Mouse (Mus musculus): ENCODE data around the gene Unc5cl. TPM values are rescaled to one million over a fixed set of nuclear protein-coding genes. Genes with fewer than 3 reads are reported as not detected.

Gene Unc5cl
- polyA plus RNA-seq, 1 experiment from 2014 or later: 0.15 TPM

- Histone ChIP-seq H3K4me3 (ENCODE audit: low read depth, low read length) (no peak overlapping the region), H3K4me2 (replicated peaks; ENCODE audit: low read depth, low read length) (no peak overlapping the region), H3K4me1 (replicated peaks; ENCODE audit: control insufficient read depth, insufficient read depth, low read length) (no peaks in the 10 kb centered on the region; the same call in 1 of the 2 replicates), H3K9me3 (ENCODE audit: control insufficient read depth, low read length) (no peaks in the 10 kb centered on the region), H3K9ac (ENCODE audit: low read depth, low read length) (no peak overlapping the region), H3K36me3 (ENCODE audit: control insufficient read depth, insufficient read depth, low read length) (no peaks in the 10 kb centered on the region), H3K27me3 (ENCODE audit: control insufficient read depth, insufficient read depth, low read length) (no peaks in the 10 kb centered on the region), H3K27ac (ENCODE audit: low read depth, low read length) (no peak overlapping the region)
- no peak for DNase-seq (ENCODE audit: low spot score)
- no peak for ATAC-seq (ENCODE audit: low FRiP score)
- 71% methylated on average over 11 of the region's 11 CpGs for WGBS
Observed at GRCm38 (mm10) chr17:48427852-48428530, 26.7 kb upstream of the Unc5cl start.

DNA sequence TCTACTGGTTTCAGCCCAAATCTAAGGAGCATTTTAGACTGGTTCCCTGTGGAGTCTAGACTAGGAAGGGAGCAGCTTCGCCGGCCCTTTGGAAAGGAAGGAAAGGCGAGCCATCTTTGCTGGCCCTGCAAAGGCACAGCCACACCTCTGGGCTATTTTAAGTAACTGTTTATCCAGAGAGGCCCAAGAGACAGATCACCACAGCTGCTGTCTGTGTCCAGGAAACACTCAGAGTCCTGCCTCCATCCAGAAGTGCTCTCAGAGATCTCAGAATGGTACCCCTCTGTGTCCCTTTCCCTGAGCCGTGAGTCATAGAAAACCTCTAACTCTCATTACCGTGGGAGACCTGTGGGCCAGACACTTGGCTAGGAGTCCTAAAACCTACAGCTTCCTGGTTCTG, 24.3 kb upstream of the Unc5cl start:
- H3K27ac ChIP-seq (ENCODE audit: low read depth, low read length): no peak overlapping the region
- DNase-seq (ENCODE audit: low spot score): no peak
- ATAC-seq (ENCODE audit: low FRiP score): no peak

GRCm38 (mm10) chr17:48431054-48431453, 23.6 kb upstream of the Unc5cl start:
- no peak overlapping the region for H3K27ac ChIP-seq (ENCODE audit: low read depth, low read length)
- WGBS: 69% methylated on average over 5 of the region's 5 CpGs
- H3K36me3 ChIP-seq (ENCODE audit: control insufficient read depth, insufficient read depth, low read length): no peaks in the 10 kb centered on the region
- ATAC-seq (ENCODE audit: low FRiP score) (no peak), DNase-seq (ENCODE audit: low spot score) (no peak)
- no peaks in the 10 kb centered on the region; the same call in 1 of the 2 replicates for H3K4me1 ChIP-seq (replicated peaks; ENCODE audit: control insufficient read depth, insufficient read depth, low read length)
- no peak overlapping the region for H3K4me3 ChIP-seq (ENCODE audit: low read depth, low read length)
- H3K9me3 ChIP-seq (ENCODE audit: control insufficient read depth, low read length): no peaks in the 10 kb centered on the region
- no peak overlapping the region for H3K4me2 ChIP-seq (replicated peaks; ENCODE audit: low read depth, low read length)
- no peak overlapping the region for H3K9ac ChIP-seq (ENCODE audit: low read depth, low read length)
- H3K27me3 ChIP-seq (ENCODE audit: control insufficient read depth, insufficient read depth, low read length): no peaks in the 10 kb centered on the region

More for the DNA sequence above, 24.3 kb upstream of the Unc5cl start:
- Histone ChIP-seq H3K4me2 (replicated peaks; ENCODE audit: low read depth, low read length) (no peak overlapping the region), H3K27me3 (ENCODE audit: control insufficient read depth, insufficient read depth, low read length) (no peaks in the 10 kb centered on the region), H3K9me3 (ENCODE audit: control insufficient read depth, low read length) (no peaks in the 10 kb centered on the region), H3K4me3 (ENCODE audit: low read depth, low read length) (no peak overlapping the region), H3K36me3 (ENCODE audit: control insufficient read depth, insufficient read depth, low read length) (no peaks in the 10 kb centered on the region), H3K4me1 (replicated peaks; ENCODE audit: control insufficient read depth, insufficient read depth, low read length) (no peaks in the 10 kb centered on the region; the same call in 1 of the 2 replicates), H3K9ac (ENCODE audit: low read depth, low read length) (no peak overlapping the region)
- WGBS: 73% methylated on average over 5 of the region's 5 CpGs

DNA sequence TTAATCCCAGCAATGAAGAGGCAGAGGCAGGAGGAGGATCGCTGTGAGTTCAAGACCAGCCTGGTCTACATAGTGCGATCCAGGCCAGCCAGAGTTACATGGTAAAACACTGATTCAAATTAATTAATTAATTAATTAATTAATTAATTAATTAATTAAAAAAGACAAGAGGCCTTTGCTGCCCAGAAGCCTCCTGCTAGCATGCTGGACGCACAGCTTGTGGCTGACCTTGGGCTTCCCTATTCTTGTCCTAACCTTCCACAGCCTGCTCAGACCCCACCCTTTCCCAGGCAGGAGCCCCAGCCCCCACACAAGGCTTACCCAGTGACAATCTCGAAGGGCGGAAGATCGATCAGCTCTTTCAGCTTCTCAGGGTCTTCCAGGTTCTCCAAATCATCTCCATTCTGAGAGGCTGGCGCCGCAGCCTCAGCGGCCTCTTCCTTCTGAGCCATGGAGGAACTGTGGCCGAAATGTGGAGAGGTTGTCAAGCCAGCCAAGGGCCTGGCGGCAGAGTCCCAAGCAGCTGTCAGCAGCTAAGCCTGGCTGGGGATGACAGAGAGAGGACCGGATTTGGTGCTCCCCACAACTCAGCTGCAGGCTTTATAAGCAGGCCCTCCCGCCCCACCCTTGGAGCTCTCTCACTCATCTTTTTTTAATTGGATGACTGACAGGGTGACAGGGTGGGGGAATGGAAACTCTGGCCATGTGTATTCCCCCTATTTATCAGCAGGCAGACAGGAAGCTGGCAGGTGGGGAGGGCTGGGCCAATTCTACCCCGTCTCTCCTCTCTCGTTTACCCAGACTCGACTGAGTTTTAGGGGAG, 22.3 kb upstream of the Unc5cl start, which contains the start of gene Apobec2:
Gene Apobec2 (minus strand): TSS at position 773 of the 823 bp plus-strand sequence.
- H3K27ac ChIP-seq (ENCODE audit: low read depth, low read length): no peak within 1 kb of the TSS
- ATAC-seq (ENCODE audit: low FRiP score): peak; percentile 27; the same call in 1 of the 2 replicates
- no peaks in the 10 kb centered on the region for H3K36me3 ChIP-seq (ENCODE audit: control insufficient read depth, insufficient read depth, low read length)
- no peak within 1 kb of the TSS for H3K9ac ChIP-seq (ENCODE audit: low read depth, low read length)
- no peak within 1 kb of the TSS for H3K4me2 ChIP-seq (replicated peaks; ENCODE audit: low read depth, low read length)
- H3K9me3 ChIP-seq (ENCODE audit: control insufficient read depth, low read length): no peaks in the 10 kb centered on the region
- H3K27me3 ChIP-seq (ENCODE audit: control insufficient read depth, insufficient read depth, low read length): no peaks in the 10 kb centered on the region
- no peak within 1 kb of the TSS for H3K4me3 ChIP-seq (ENCODE audit: low read depth, low read length)
- no peaks in the 10 kb centered on the region; the same call in 1 of the 2 replicates for H3K4me1 ChIP-seq (replicated peaks; ENCODE audit: control insufficient read depth, insufficient read depth, low read length)
- WGBS: 66% methylated on average over 16 of the region's 16 CpGs
- DNase-seq (ENCODE audit: low spot score): no peak

DNA sequence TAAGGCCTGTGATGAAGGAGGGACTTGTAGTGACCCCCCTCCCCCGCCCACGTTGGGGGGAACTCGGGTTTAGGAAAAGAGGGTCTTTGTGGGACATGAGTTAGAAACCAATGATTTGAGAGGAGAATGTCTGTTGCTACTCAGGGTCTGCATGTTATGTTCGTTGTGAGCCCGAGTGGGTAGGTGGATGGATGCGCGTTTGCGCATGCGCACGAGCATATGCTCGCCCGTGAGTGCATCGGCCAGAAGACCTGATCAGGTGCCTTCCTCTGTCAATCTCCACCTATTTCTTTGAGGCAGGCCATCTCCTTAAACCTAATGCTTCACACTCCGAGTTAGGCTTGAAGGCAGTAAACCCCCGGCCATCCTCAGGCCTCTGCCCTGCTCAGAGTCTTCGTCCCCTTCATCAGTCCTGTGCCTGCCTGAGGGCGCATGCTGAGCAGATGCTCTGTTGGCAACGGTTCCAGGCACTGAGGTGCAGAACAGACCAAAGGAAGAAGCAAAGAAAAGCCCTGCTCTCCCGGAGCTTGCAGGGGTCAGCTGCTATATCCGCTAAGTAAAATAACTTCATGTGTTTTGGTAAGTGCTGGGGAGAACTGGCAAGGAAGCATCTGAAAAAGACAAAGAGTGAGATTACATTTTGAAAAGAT, 21.6 kb upstream of the Unc5cl start:
- Histone ChIP-seq H3K4me1 (replicated peaks; ENCODE audit: control insufficient read depth, insufficient read depth, low read length) (no peaks in the 10 kb centered on the region; the same call in 1 of the 2 replicates), H3K4me2 (replicated peaks; ENCODE audit: low read depth, low read length) (no peak overlapping the region), H3K36me3 (ENCODE audit: control insufficient read depth, insufficient read depth, low read length) (no peaks in the 10 kb centered on the region), H3K27ac (ENCODE audit: low read depth, low read length) (no peak overlapping the region), H3K9me3 (ENCODE audit: control insufficient read depth, low read length) (no peaks in the 10 kb centered on the region), H3K4me3 (ENCODE audit: low read depth, low read length) (no peak overlapping the region), H3K9ac (ENCODE audit: low read depth, low read length) (no peak overlapping the region), H3K27me3 (ENCODE audit: control insufficient read depth, insufficient read depth, low read length) (no peaks in the 10 kb centered on the region)
- no peak for ATAC-seq (ENCODE audit: low FRiP score)
- 84% methylated on average over 20 of the region's 20 CpGs for WGBS
- no peak for DNase-seq (ENCODE audit: low spot score)

DNA sequence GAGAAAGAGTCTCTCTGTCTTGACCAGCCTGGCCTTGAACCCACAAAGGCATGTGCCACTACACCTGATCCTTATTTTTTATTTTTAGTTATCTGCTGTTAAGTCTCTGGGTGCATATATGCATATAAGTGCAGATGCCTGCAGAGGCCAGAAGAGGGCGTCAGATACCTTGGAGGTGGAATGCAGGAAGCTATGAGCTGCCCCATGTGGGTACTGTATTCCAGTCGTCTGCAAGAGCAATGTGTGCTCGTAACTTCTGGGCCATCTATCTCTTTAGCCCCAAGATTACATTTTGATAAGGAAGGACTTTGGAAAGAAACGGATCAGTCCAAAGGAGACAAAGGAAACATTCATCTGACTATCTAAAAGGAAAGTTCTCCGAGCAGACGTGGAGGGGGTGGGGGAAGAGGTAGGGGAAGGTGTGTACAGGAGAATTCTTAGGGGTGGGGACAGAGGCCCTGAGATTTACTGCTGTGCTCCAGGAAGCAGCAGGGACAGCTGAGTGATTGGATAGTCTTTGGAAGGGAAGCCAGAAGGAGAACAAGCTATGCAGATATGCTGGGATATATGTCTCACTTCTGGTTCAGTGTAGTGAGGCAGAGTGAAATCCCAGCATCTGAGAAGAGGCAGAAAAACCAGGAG, 20.9 kb upstream of the Unc5cl start:
- no peak for ATAC-seq (ENCODE audit: low FRiP score)
- 71% methylated on average over 6 of the region's 6 CpGs for WGBS
- no peaks in the 10 kb centered on the region; the same call in 1 of the 2 replicates for H3K4me1 ChIP-seq (replicated peaks; ENCODE audit: control insufficient read depth, insufficient read depth, low read length)

DNA sequence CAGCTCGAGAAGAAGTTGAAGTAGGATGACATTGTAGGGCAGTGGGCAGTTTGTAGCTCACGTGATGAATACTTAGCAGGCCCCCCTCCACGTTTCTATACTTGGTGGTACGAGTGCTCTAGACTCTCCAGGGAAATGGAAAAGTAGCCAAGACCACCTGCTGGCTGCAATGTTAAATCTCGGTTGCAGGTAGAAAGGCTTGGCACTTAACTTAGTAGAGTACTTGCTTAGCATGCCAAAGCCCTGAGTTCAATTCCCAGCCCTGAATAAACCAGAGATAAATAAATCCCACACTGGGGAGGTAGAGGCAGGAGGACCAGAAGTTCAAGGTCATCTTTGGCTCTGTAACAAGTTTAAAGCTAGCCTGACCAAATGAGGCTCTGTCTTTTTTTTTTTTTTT, 20.2 kb upstream of the Unc5cl start:
- Histone ChIP-seq H3K36me3 (ENCODE audit: control insufficient read depth, insufficient read depth, low read length) (no peaks in the 10 kb centered on the region), H3K4me2 (replicated peaks; ENCODE audit: low read depth, low read length) (no peak overlapping the region), H3K27me3 (ENCODE audit: control insufficient read depth, insufficient read depth, low read length) (no peaks in the 10 kb centered on the region), H3K4me3 (ENCODE audit: low read depth, low read length) (no peak overlapping the region), H3K27ac (ENCODE audit: low read depth, low read length) (no peak overlapping the region), H3K9ac (ENCODE audit: low read depth, low read length) (no peak overlapping the region), H3K4me1 (replicated peaks; ENCODE audit: control insufficient read depth, insufficient read depth, low read length) (no peaks in the 10 kb centered on the region; the same call in 1 of the 2 replicates), H3K9me3 (ENCODE audit: control insufficient read depth, low read length) (no peaks in the 10 kb centered on the region)
- WGBS: 80% methylated on average over 5 of the region's 5 CpGs
- ATAC-seq (ENCODE audit: low FRiP score) (no peak), DNase-seq (ENCODE audit: low spot score) (no peak)

More for the DNA sequence above, 20.9 kb upstream of the Unc5cl start:
- Histone ChIP-seq H3K4me3 (ENCODE audit: low read depth, low read length) (no peak overlapping the region), H3K4me2 (replicated peaks; ENCODE audit: low read depth, low read length) (no peak overlapping the region), H3K36me3 (ENCODE audit: control insufficient read depth, insufficient read depth, low read length) (no peaks in the 10 kb centered on the region), H3K27ac (ENCODE audit: low read depth, low read length) (no peak overlapping the region), H3K9me3 (ENCODE audit: control insufficient read depth, low read length) (no peaks in the 10 kb centered on the region), H3K27me3 (ENCODE audit: control insufficient read depth, insufficient read depth, low read length) (no peaks in the 10 kb centered on the region), H3K9ac (ENCODE audit: low read depth, low read length) (no peak overlapping the region)
- DNase-seq (ENCODE audit: low spot score): no peak

DNA sequence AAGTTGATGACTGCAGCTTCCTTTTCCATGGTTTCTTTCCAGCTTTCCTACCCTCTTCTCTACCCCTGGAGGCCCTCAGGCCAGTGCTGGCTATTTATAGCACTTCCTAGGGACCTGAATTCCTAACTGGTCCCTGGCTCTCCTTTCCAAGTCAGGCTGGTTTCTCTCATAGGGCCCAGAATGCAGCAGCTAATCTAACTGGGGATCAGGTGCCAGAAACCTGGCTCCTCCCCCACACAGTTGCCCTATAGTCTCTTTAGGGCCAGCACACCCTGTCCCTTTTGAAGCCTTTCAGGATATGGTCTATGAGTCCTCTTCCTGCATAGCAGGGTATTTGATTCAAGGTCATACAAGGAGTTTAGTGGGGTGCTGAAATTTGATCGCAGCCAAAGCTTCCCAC, 18.2 kb upstream of the Unc5cl start:
- Histone ChIP-seq H3K36me3 (ENCODE audit: control insufficient read depth, insufficient read depth, low read length) (no peaks in the 10 kb centered on the region), H3K9ac (ENCODE audit: low read depth, low read length) (no peak overlapping the region), H3K27me3 (ENCODE audit: control insufficient read depth, insufficient read depth, low read length) (no peaks in the 10 kb centered on the region), H3K9me3 (ENCODE audit: control insufficient read depth, low read length) (no peaks in the 10 kb centered on the region), H3K27ac (ENCODE audit: low read depth, low read length) (no peak overlapping the region), H3K4me2 (replicated peaks; ENCODE audit: low read depth, low read length) (no peak overlapping the region), H3K4me1 (replicated peaks; ENCODE audit: control insufficient read depth, insufficient read depth, low read length) (no peaks in the 10 kb centered on the region; the same call in 1 of the 2 replicates), H3K4me3 (ENCODE audit: low read depth, low read length) (no peak overlapping the region)
- DNase-seq (ENCODE audit: low spot score) (no peak), ATAC-seq (ENCODE audit: low FRiP score) (no peak)
- whole genome bisulfite sequencing: 85% methylated on average over 1 of the region's 1 CpGs
